Mouse (Mus musculus) embryo, embryonic 11 days (tissue): ENCODE results near the gene Tor4a.

Experiments
- DNase-seq: peaks from one replicate; pipeline ENCODE4 v3.0.0-alpha.2; 2015

Tor4a gene

GRCm38 (mm10) chr2:25224766-25225752, 28.4 kb upstream of the Tor4a start:
- DNase-seq = peak; percentile 100

GRCm38 (mm10) chr2:25224492-25224765, 27.7 kb upstream of the Tor4a start, which contains the start of gene Tubb4b:
Tubb4b (minus strand) TSS chr2:25224702.
- DNase-seq = no peak

GRCm38 (mm10) chr2:25223681-25224491, 27.2 kb upstream of the Tor4a start:
- DNase-seq = peak; percentile 76

DNA sequence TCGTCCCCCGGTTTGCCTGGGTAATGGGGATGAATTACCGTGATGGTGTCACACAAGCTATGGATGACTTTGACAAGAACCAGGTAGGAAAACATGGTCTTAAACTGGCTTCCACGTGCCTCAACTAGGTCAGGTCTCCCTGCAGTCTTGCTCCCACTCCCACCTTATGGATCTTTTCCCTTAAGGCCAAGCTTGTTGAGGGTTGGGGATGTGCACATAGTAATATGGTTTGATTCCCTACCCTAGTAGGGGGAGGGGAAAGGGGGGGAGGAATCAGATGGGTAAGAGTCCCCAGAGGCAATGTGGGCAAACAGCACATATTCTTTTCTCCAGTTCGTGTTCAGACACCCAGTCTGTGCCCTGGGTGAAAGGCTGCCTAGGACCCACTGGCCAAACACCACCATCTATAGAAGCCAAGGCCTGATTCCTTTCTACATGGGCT, 24.7 kb upstream of the Tor4a start:
- no peak for DNase-seq

DNA sequence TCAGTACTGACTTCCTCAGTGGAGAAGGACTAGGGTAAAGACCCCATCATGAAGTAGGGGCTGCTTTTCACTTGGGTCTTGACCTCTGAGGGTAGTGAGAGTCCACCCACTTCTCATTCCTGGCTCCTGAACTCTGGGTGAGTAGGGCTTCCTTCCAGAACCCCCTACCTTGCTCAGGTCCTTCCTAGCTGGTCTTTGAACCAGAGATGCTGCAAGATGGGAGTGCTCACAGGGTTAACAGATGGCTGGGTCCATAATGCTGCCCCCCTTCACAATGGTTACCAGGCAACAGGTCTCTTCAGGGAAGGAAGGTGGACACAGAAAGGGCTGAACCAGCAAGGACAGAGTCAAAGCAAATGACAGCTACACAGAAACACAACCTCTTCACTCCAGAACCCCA, 21.8 kb upstream of the Tor4a start, which contains the start of gene Fam166a:
Fam166a (plus strand) TSS at position 301 of the 400 bp plus-strand sequence.
- DNase-seq = no peak

DNA sequence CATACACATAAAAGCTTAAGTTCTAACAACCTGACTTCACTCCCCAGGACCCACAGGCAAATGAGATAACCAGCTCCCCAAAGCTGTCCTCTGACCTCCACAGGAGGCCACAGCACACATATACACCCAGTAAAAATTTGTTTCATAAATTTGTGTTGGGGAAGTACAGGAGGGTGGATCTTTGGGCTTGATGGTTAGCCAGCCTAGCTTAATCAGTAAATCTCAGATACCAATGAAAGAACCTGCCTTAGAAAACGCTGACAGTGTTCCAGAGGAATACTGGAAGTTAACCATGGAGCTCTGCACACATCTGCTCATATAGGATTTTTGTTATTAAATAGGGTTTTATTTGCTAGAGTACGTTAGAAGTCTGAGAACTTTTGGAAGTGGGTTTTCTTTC, 21.0 kb upstream of the Tor4a start:
- no peak for DNase-seq

DNA sequence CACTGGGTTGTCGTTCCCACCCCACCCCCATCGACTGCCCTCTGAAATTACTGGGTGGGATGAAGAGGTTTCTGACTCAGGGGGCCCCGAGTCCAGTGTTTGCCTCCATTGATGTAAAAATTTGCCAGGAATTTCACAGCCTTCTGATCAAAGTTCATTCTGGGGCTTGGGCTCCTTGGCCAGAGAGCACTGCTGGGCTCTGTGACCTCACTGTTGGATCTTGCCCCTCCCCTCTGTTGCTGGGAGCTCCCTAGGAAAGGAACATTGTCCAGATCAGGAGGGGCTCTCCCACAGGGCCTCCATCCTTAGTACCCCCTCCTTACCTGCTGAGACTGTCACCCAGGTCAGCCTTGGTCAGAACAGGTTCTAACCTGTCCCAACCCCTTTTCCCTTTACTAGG, 17.8 kb upstream of the Tor4a start, which contains the start of gene Stpg3:
Stpg3 (minus strand) TSS at position 194 of the 400 bp plus-strand sequence.
- no peak for DNase-seq

DNA sequence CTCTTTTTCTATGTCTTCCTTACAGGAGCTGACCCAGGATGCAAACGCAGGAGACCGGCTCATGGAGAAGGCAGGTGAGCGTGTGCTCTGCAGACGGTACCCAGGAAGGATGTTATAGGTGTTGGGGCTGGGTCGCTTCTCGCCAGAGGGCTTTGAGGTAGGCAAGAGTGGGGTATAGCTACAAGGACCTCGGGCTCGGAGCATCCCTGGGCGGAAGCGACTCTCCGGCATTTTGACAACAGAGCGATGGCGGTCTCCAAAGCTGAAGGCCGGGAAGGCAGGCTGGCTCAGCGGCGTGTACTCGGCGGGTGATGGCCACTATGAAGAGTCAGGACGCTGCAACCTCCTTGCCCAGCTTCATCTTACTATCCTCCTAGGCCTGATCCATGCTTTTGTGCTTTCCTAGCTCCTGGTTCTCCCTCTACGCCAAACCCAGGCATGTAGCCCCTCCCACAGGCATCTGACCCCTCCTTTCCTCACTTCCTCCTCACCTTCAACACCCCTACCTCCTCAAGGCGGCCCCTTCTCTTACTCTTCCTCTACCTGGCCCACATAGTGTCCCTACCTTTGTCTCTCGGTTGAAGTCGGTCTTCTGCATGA, 16.7 kb upstream of the Tor4a start:
- DNase-seq = no peak

- peak; percentile 95 for DNase-seq
Measured at GRCm38 (mm10) chr2:25211121-25211670, 14.5 kb upstream of the Tor4a start, which contains the start of gene Nelfb. Nelfb (minus strand) TSS chr2:25211489.

DNA sequence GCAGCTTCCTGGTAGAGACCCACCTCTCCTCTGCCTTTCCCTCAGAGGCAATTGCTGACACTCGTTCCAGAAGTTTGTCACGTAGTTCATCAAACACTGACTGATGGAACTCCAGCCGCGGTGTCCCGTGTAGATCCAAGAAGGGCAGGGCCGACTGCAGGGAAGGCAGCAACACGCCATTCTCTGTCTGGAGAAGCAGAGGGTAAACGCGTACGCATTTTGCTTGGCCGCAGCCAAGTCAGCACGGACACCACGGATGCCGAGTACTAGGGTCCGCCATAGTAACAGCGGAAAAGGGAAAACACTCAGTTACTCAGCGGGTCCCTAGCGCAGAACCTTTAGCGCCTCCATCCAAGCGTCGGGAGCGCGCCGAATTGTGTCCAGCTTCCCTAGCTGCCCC, 14.0 kb upstream of the Tor4a start:
- DNase-seq = no peak

- no peak for DNase-seq
Measured at GRCm38 (mm10) chr2:25207593-25207992, 10.9 kb upstream of the Tor4a start.

DNA sequence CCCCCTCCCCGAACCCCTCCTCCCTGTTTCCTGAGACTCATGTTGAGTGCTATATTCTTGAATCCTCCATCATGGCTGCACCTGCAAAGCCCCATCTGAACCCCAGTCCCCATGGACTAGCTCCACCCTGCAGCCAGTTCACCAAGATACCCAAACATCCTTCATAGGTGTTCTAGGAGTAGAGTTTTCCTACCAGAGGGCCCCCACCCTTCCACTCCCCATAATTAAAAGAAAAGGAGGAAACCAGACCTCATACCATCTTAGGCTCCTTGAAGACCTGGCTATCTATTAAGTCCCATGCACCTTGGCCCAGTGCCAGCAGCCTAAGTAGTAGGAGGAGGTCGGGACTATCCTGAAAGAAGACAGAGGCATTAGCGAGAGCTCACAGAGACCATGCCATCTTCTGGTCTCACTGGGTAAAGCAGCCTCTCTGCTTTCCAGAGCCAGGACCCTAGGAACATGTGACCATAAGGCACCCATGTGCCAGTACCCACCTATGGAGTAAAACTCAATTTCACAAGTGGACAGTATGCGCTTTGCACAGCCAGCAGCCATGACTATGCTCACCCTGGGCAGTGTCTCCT, 7.0 kb upstream of the Tor4a start:
- DNase-seq = no peak

DNA sequence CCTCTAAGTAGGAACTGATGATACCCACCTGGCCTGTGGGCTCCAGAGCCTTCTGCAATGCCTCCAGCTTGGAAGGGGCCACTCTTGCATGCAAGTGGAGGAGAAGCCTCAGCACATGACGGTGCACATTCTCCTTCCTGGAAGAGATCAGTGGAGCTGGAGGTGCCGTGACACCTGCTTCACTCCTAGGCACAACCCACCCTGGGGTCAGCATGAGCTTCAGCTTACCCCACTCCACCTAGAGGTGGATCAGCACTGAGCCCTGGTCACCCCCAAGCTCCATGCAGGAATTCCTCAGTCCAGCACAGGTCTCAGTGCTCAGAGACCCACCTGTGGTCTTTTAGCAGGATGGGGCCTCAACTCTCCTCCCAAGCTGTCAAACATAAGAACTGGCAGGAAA, 3.9 kb upstream of the Tor4a start:
- no peak for DNase-seq

- no peak for DNase-seq
Measured at GRCm38 (mm10) chr2:25197946-25198345, 1.3 kb upstream of the Tor4a start.

DNA sequence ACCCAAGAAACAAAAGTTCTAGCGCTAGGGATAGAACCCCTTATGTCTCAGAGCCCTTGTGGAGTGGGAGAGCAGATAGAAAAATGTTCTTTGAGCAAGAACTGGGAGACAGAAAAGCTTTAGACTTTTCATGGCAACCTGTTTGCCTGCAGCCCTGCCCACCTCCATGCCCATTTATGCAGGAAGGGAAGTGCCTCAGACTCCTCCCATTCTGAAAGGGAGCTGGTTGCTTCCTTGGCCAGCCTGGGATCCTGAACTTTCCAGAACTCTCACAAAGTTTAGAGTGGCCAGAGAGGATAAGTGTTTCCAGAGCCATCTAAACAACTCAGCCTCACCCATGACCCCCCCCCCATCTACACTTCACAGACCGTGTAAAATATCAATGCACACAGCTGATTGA, 505 bp upstream of the Tor4a start:
- DNase-seq = no peak

- peak; percentile 35 for DNase-seq
Measured at GRCm38 (mm10) chr2:25195211-25196156, 1.2 kb downstream of the Tor4a start.

DNA sequence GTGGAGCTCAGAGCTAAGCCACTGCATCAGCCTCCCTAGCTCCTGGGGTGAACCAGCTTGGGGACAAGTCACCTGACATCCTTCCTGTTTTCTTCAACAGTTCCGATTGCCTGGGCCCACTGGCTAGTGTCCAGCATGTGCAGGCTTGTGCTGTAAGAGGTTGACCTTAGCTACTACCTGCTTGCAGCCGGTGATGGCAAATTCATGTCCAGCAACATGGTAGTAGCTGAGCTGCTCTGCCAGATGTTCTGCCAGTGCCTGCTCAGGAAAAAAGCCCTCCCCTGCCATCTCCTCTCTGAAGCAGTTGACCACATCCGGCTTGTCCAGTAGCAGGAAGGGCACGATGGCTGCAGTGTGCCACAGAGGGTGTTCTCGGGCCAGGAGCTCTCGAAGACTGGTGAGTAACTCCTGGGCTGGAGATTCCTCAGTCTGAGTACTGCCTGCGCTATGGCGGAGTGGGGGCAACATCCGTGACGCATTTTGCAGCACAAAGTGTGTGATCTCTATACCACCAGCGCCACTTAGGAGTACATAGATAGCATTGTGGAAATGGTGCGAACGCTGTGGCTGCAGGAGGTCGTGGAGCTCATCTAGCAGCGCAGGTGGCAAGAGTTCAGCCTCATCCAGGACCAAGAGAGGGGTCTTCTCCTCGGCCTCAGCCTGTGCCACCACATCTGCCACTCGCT, 2.1 kb downstream of the Tor4a start:
- DNase-seq = no peak

DNA sequence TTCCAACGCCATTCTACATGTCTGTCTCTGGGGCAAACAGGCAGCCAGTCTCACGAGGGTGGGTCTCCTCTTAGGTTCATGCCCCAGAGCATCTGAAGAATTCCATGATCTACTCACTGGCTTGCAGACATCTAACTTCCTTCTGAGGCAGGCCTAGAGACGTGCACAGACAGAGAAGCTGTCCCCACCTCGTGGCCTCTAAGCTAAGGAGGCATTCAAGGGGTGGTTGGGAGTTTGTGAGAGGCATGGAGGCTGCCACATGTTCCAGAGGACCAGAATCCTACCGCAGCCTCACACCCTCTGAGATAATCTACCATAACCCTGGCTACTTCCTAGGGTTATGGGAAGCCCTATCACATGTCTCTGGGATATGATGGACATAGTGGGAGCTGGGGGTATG, 2.7 kb downstream of the Tor4a start:
- DNase-seq = no peak

DNA sequence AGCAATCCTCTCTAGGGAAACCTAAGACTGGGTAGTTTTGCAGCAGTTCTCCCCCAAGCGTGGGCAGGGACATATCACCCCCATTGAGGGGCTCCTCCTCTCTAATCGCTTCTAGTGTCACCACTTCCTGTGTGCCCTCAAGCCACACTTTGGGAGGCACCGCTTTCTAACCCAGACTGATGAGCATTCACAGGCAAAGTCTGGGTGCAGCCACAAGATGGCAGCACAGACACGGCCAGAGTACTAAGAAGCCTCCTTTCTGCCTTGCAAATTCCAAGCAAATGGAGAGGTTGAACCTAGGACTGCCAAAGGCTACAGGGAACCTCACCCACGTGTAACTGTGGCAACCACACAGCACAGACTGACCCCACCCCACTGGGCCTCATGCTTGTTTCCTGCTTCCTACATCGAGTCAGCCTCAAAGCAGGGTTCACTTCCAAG, 3.3 kb downstream of the Tor4a start:
- peak; percentile 88 for DNase-seq

GRCm38 (mm10) chr2:25187841-25188240, 8.8 kb downstream of the Tor4a start:
- no peak for DNase-seq

DNA sequence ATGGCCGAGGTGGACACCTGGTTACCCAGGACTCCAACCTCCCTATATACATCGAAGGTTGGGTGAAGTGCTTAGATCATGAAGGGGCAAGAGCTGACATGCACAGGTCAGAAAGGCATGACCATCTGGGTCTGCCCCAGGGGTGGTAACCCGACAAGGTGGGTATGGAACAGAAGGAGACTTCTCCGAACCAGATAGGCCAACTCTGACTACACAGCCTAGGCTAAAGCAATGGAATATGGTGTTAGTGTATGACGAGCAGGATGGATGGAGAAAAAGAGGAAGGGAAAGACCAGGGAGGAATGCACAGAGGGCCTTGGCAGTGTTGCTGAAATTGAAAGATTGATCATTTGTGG, 10.1 kb downstream of the Tor4a start:
- no peak for DNase-seq
